Mouse (Mus musculus): ENCODE data around the gene Scyl2. TPM values are rescaled to one million over a fixed set of nuclear protein-coding genes. Genes with fewer than 3 reads are reported as not detected.

Scyl2 gene
- polyA plus RNA-seq (2014; fragmentation: Nextera tagmentation; extraction: Ambion mirVana) = 18.8 and 20.6 TPM in 2 replicates

- H3K4me1 ChIP-seq (ENCODE audit: control insufficient read depth, insufficient read depth, low read length) = peaks cover 14% of the 10 kb centered on the region; the same call in 1 of the 2 replicates
- H3K4me3 ChIP-seq (replicated peaks; ENCODE audit: low read depth, low read length) = peak within 1 kb of the TSS; percentile 99
- H3K27me3 ChIP-seq (ENCODE audit: control insufficient read depth, insufficient read depth, low read length) = no peaks in the 10 kb centered on the region
- H3K36me3 ChIP-seq (ENCODE audit: control insufficient read depth, insufficient read depth, low read length) = no peaks in the 10 kb centered on the region
- ATAC-seq (ENCODE audit: low FRiP score, low TSS enrichment) = peak; percentile 99
- peak within 1 kb of the TSS; percentile 76 for H3K4me2 ChIP-seq (ENCODE audit: low read length)
- peak within 1 kb of the TSS; percentile 96 for H3K9ac ChIP-seq (replicated peaks; ENCODE audit: low read length)
- peak; percentile 98 for DNase-seq
- H3K9me3 ChIP-seq (ENCODE audit: control insufficient read depth, low read length) = no peaks in the 10 kb centered on the region
- H3K27ac ChIP-seq (replicated peaks; ENCODE audit: low read depth, low read length) = peak within 1 kb of the TSS; percentile 84
- WGBS = 6% methylated on average over 31 of the region's 31 CpGs
These were observed at the start of gene Scyl2 for GRCm38 (mm10) chr10:89686139-89686808. TSS of gene Scyl2 (minus strand) at chr10:89686285.

DNA sequence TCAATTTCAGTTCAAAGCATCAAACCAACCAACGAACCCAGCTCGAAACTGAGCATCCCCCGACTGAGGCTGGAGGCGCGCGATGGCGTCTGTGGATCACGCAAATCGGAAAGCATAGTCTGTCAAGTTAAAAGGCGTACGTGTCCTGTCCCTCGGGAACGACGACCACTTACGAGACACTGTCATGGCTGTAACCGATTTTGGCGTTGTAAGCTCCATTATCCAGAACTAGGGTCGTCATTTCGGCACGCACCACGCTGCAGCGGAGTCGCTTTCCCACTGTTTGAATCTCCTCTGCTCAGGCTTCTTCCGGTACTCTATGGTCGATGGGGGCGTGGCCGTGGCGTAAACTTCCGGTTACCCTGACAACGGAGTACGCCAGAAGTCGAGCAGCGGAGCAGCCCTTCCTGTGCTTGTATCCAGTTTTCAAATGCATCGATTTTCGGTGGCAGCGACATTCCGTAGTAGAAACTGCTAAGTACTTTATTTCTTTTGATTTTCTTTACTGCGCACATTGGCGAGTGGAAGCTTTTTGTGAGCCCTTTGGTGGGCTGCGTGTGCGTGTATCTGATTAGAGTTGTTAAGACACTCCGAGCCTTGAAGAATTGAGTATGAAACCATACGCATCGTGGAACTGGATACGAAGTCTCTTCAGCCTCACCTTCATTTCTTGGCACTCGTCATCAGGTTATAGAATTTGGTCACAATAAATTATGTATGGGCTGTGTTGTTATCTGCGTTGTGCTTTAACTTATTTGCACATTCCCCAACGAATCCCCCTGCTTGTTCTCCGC is 46.1 kb upstream of the Scyl2 start, which contains the start of gene Actr6:
Gene Actr6 (minus strand): TSS at position 295 of the 794 bp plus-strand sequence.
- peaks cover 4% of the 10 kb centered on the region for H3K36me3 ChIP-seq (ENCODE audit: control insufficient read depth, insufficient read depth, low read length)
- peak; percentile 98 for DNase-seq
- 1% methylated on average over 49 of the region's 49 CpGs for WGBS

GRCm38 (mm10) chr10:89731341-89731740 is 45.3 kb upstream of the Scyl2 start:
- WGBS = 10% methylated on average over 5 of the region's 5 CpGs
- DNase-seq = peak; percentile 29
- H3K27ac ChIP-seq (replicated peaks; ENCODE audit: low read depth, low read length) = no peak overlapping the region
- H3K9me3 ChIP-seq (ENCODE audit: control insufficient read depth, low read length) = no peaks in the 10 kb centered on the region
- H3K4me1 ChIP-seq (ENCODE audit: control insufficient read depth, insufficient read depth, low read length) = peaks cover 8% of the 10 kb centered on the region; the same call in 1 of the 2 replicates
- H3K9ac ChIP-seq (replicated peaks; ENCODE audit: low read length) = peak overlapping the region; percentile 62
- peak overlapping the region; percentile 57 for H3K4me2 ChIP-seq (ENCODE audit: low read length)
- no peaks in the 10 kb centered on the region for H3K27me3 ChIP-seq (ENCODE audit: control insufficient read depth, insufficient read depth, low read length)
- peaks cover 9% of the 10 kb centered on the region for H3K36me3 ChIP-seq (ENCODE audit: control insufficient read depth, insufficient read depth, low read length)
- peak overlapping the region; percentile 65 for H3K4me3 ChIP-seq (replicated peaks; ENCODE audit: low read depth, low read length)
- ATAC-seq (ENCODE audit: low FRiP score, low TSS enrichment) = no peak

More for the DNA sequence above, 46.1 kb upstream of the Scyl2 start, which contains the start of gene Actr6:
- ATAC-seq (ENCODE audit: low FRiP score, low TSS enrichment) = peak; percentile 99
- Histone ChIP-seq H3K9ac (replicated peaks; ENCODE audit: low read length) (peak within 1 kb of the TSS; percentile 62), H3K4me2 (ENCODE audit: low read length) (peak within 1 kb of the TSS; percentile 57), H3K4me1 (ENCODE audit: control insufficient read depth, insufficient read depth, low read length) (peaks cover 8% of the 10 kb centered on the region; the same call in 1 of the 2 replicates), H3K9me3 (ENCODE audit: control insufficient read depth, low read length) (no peaks in the 10 kb centered on the region), H3K27ac (replicated peaks; ENCODE audit: low read depth, low read length) (peak within 1 kb of the TSS; percentile 73), H3K27me3 (ENCODE audit: control insufficient read depth, insufficient read depth, low read length) (no peaks in the 10 kb centered on the region), H3K4me3 (replicated peaks; ENCODE audit: low read depth, low read length) (peak within 1 kb of the TSS; percentile 65)

DNA sequence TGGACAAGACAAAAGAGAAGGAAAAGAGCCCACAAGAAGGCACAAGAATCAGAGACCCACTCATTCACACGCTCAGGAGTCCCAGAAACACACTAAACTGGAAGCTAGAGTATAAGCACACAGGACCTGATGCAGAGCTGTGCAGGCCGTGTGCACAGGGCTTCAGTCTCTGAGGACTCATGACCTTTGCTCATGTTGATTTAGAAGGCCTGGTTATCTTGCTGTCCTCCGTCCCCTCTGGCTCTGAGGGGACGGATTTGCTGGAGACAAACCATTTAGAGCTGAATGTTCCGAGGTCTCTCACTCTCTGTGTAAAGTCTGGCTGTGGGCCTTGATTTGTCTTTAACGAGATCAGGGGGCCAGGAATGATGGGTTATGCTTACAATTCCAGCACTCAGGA is 44.3 kb upstream of the Scyl2 start:
- Histone ChIP-seq H3K27ac (replicated peaks; ENCODE audit: low read depth, low read length) (no peak overlapping the region), H3K9ac (replicated peaks; ENCODE audit: low read length) (no peak overlapping the region), H3K4me1 (ENCODE audit: control insufficient read depth, insufficient read depth, low read length) (peaks cover 8% of the 10 kb centered on the region; the same call in 1 of the 2 replicates), H3K27me3 (ENCODE audit: control insufficient read depth, insufficient read depth, low read length) (no peaks in the 10 kb centered on the region), H3K36me3 (ENCODE audit: control insufficient read depth, insufficient read depth, low read length) (peaks cover 18% of the 10 kb centered on the region), H3K9me3 (ENCODE audit: control insufficient read depth, low read length) (no peaks in the 10 kb centered on the region), H3K4me2 (ENCODE audit: low read length) (no peak overlapping the region), H3K4me3 (replicated peaks; ENCODE audit: low read depth, low read length) (no peak overlapping the region)
- WGBS = 91% methylated on average over 6 of the region's 6 CpGs
- no peak for DNase-seq
- ATAC-seq (ENCODE audit: low FRiP score, low TSS enrichment) = no peak

GRCm38 (mm10) chr10:89722247-89723195 is 36.4 kb upstream of the Scyl2 start:
- peaks cover 43% of the 10 kb centered on the region for H3K36me3 ChIP-seq (ENCODE audit: control insufficient read depth, insufficient read depth, low read length)
- H3K9ac ChIP-seq (replicated peaks; ENCODE audit: low read length) = no peak overlapping the region

GRCm38 (mm10) chr10:89720796-89721195 is 34.7 kb upstream of the Scyl2 start:
- no peaks in the 10 kb centered on the region for H3K27me3 ChIP-seq (ENCODE audit: control insufficient read depth, insufficient read depth, low read length)
- no peak for ATAC-seq (ENCODE audit: low FRiP score, low TSS enrichment)
- DNase-seq = no peak
- H3K27ac ChIP-seq (replicated peaks; ENCODE audit: low read depth, low read length) = no peak overlapping the region
- H3K9ac ChIP-seq (replicated peaks; ENCODE audit: low read length) = no peak overlapping the region
- H3K4me1 ChIP-seq (ENCODE audit: control insufficient read depth, insufficient read depth, low read length) = no peaks in the 10 kb centered on the region
- H3K9me3 ChIP-seq (ENCODE audit: control insufficient read depth, low read length) = no peaks in the 10 kb centered on the region
- H3K4me3 ChIP-seq (replicated peaks; ENCODE audit: low read depth, low read length) = no peak overlapping the region
- WGBS = 94% methylated on average over 3 of the region's 3 CpGs
- H3K36me3 ChIP-seq (ENCODE audit: control insufficient read depth, insufficient read depth, low read length) = peaks cover 39% of the 10 kb centered on the region
- H3K4me2 ChIP-seq (ENCODE audit: low read length) = no peak overlapping the region

More at GRCm38 (mm10) chr10:89722247-89723195, 36.4 kb upstream of the Scyl2 start:
- no peak for ATAC-seq (ENCODE audit: low FRiP score, low TSS enrichment)
- WGBS = 91% methylated on average over 14 of the region's 14 CpGs
- Histone ChIP-seq H3K27ac (replicated peaks; ENCODE audit: low read depth, low read length) (no peak overlapping the region), H3K9me3 (ENCODE audit: control insufficient read depth, low read length) (no peaks in the 10 kb centered on the region), H3K4me1 (ENCODE audit: control insufficient read depth, insufficient read depth, low read length) (no peaks in the 10 kb centered on the region), H3K27me3 (ENCODE audit: control insufficient read depth, insufficient read depth, low read length) (no peaks in the 10 kb centered on the region), H3K4me2 (ENCODE audit: low read length) (no peak overlapping the region), H3K4me3 (replicated peaks; ENCODE audit: low read depth, low read length) (no peak overlapping the region)
- no peak for DNase-seq

DNA sequence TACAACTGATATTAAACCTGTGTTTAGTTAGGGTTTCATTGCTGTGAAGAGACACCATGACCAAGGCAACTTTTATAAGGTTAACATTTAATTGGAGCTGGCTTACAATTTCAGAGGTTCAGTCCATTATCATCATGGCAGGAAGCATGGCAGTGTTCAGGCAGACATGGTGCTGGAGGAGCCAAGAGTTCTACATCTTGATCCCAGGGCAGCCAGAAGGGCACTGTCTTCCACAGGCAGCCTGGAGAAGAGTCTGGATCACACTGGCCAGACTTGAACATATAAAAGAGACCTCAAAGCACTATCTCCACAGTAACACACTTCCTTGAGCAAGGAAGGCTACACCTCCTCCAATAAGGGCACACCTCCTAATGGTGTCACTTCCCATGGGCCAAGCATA is 34.2 kb upstream of the Scyl2 start:
- Histone ChIP-seq H3K9me3 (ENCODE audit: control insufficient read depth, low read length) (no peaks in the 10 kb centered on the region), H3K36me3 (ENCODE audit: control insufficient read depth, insufficient read depth, low read length) (peaks cover 40% of the 10 kb centered on the region), H3K9ac (replicated peaks; ENCODE audit: low read length) (no peak overlapping the region), H3K4me2 (ENCODE audit: low read length) (no peak overlapping the region), H3K4me1 (ENCODE audit: control insufficient read depth, insufficient read depth, low read length) (no peaks in the 10 kb centered on the region), H3K27ac (replicated peaks; ENCODE audit: low read depth, low read length) (no peak overlapping the region), H3K4me3 (replicated peaks; ENCODE audit: low read depth, low read length) (no peak overlapping the region), H3K27me3 (ENCODE audit: control insufficient read depth, insufficient read depth, low read length) (no peaks in the 10 kb centered on the region)
- DNase-seq = no peak
- no peak for ATAC-seq (ENCODE audit: low FRiP score, low TSS enrichment)

DNA sequence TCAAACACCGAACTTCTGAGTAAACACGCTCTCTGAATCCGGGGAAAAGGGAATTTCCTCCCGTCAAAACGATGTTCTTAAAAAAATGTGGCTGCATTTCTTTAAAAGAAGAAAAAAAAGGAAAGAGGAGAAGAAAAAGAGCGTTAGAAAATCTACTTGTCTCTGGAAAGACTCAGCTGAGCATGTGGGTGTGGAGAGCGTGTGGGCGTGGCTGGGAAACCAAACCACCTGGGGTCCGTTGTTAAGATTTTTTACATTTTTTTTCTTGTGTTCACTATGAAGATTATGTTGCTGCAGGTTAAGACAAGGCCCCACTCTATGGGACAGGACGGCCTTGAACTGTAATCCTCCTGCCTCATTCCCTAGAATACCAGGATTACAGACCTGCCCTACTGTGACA is 28.8 kb upstream of the Scyl2 start:
- no peaks in the 10 kb centered on the region for H3K4me1 ChIP-seq (ENCODE audit: control insufficient read depth, insufficient read depth, low read length)
- H3K9me3 ChIP-seq (ENCODE audit: control insufficient read depth, low read length) = no peaks in the 10 kb centered on the region
- H3K27ac ChIP-seq (replicated peaks; ENCODE audit: low read depth, low read length) = no peak overlapping the region
- DNase-seq = no peak
- H3K4me2 ChIP-seq (ENCODE audit: low read length) = no peak overlapping the region
- no peak for ATAC-seq (ENCODE audit: low FRiP score, low TSS enrichment)
- WGBS = 94% methylated on average over 10 of the region's 10 CpGs
- H3K9ac ChIP-seq (replicated peaks; ENCODE audit: low read length) = no peak overlapping the region
- no peaks in the 10 kb centered on the region for H3K27me3 ChIP-seq (ENCODE audit: control insufficient read depth, insufficient read depth, low read length)
- peaks cover 46% of the 10 kb centered on the region for H3K36me3 ChIP-seq (ENCODE audit: control insufficient read depth, insufficient read depth, low read length)
- H3K4me3 ChIP-seq (replicated peaks; ENCODE audit: low read depth, low read length) = no peak overlapping the region

Data from midbrain, embryonic 14.5 days (tissue).